Mouse (Mus musculus) G1E (cell line): ENCODE measurements around the gene Ccdc88b.

Source experiments
- CTCF ChIP-seq: IDR thresholded peaks from 2 replicates; pipeline ENCODE4 v1.5.1; 2012; ENCODE audit warnings: low read depth, low read length, inconsistent platforms, mixed read lengths
- GATA1 ChIP-seq: IDR thresholded peaks from 2 replicates; pipeline ENCODE4 v1.6.1; 2012; ENCODE audit warnings: borderline replicate concordance, low read length, inconsistent platforms, mixed read lengths
- GATA2 ChIP-seq: IDR thresholded peaks from 2 replicates; pipeline ENCODE4 v1.6.1; 2012; ENCODE audit warnings: low read depth, low read length, inconsistent platforms, borderline replicate concordance
- POLR2AphosphoS5 ChIP-seq: IDR thresholded peaks from 2 replicates; pipeline ENCODE4 v1.6.1; 2012; ENCODE audit warnings: low read depth, low read length, inconsistent platforms; ENCODE audit not compliant: insufficient replicate concordance

- TF ChIP-seq CTCF (no peak), GATA2 (no peak), GATA1 (no peak), POLR2AphosphoS5 (no peak)
Observed at GRCm38 (mm10) chr19:6869355-6869754, 11.3 kb upstream of the Ccdc88b start.
